Mouse (Mus musculus) limb, embryonic 14.5 days (tissue): ENCODE results near the gene Hist2h2bb. TPM values are rescaled to one million over a fixed set of nuclear protein-coding genes. Genes with fewer than 3 reads are reported as not detected.
"Not testable (repeated sequence)": the region's sequence is repeated elsewhere in the genome, so short reads cannot be mapped to it uniquely, and the experiment has no call there.

Source experiments
- ATAC-seq: fragments of 200-750 bp; cut with Nextera tagmentation; 2 replicates; pipeline ENCODE4 v1.8.0; 2017; ENCODE audit warnings: low read depth, moderate number of reproducible peaks, moderate TSS enrichment; ENCODE audit not compliant: low FRiP score
- DNase-seq: peaks from one replicate; pipeline ENCODE4 v3.0.0-alpha.2; 2015; ENCODE audit warnings: low spot score
- H3K27ac ChIP-seq: fragments of 300-500 bp; sonication (generic); replicated peaks from 2 replicates; pipeline ENCODE4 v1.5.1; 2014; ENCODE audit warnings: low read depth, mild to moderate bottlenecking, low read length, moderate library complexity, mixed read lengths
- H3K27me3 ChIP-seq: fragments of 300-500 bp; sonication (generic); 2 replicates; pipeline ENCODE4 v1.6.1; 2014; ENCODE audit warnings: low read length, mixed read lengths; ENCODE audit not compliant: control insufficient read depth, insufficient read depth
- H3K36me3 ChIP-seq: fragments of 300-500 bp; sonication (generic); 2 replicates; pipeline ENCODE4 v1.6.1; 2014; ENCODE audit warnings: mild to moderate bottlenecking, low read length, moderate library complexity, mixed read lengths; ENCODE audit not compliant: control insufficient read depth, insufficient read depth
- H3K4me1 ChIP-seq: fragments of 300-500 bp; sonication (generic); 2 replicates; pipeline ENCODE4 v1.6.1; 2014; ENCODE audit warnings: antibody characterized with exemption, low read length, mixed read lengths; ENCODE audit not compliant: control insufficient read depth, insufficient read depth
- H3K4me2 ChIP-seq: fragments of 300-500 bp; sonication (generic); replicated peaks from 2 replicates; pipeline ENCODE4 v1.6.1; 2014; ENCODE audit warnings: low read depth, mild to moderate bottlenecking, low read length, moderate library complexity; ENCODE audit not compliant: severe bottlenecking
- H3K4me3 ChIP-seq: fragments of 300-500 bp; sonication (generic); replicated peaks from 2 replicates; pipeline ENCODE4 v1.5.1; 2014; ENCODE audit warnings: low read length
- H3K9ac ChIP-seq: fragments of 300-500 bp; sonication (generic); 2 replicates; pipeline ENCODE4 v1.6.1; 2014; ENCODE audit warnings: mild to moderate bottlenecking, low read depth, low read length, moderate library complexity; ENCODE audit not compliant: severe bottlenecking
- H3K9me3 ChIP-seq: fragments of 300-500 bp; sonication (generic); 2 replicates; pipeline ENCODE4 v1.6.1; 2016; ENCODE audit warnings: low read length; ENCODE audit not compliant: control insufficient read depth
- POLR2A ChIP-seq: fragments of 200-500 bp; IDR thresholded peaks from 2 replicates; pipeline ENCODE4 v1.8.0; 2012; ENCODE audit warnings: inconsistent platforms, mild to moderate bottlenecking, moderate library complexity, borderline replicate concordance; ENCODE audit not compliant: insufficient read depth, insufficient read length; ENCODE audit errors: extremely low read depth
- WGBS: fragments of 180-500 bp; shearing (Covaris S2); extraction: QIAGEN DNeasy Blood & Tissue Kit; methylation state at CpG from one replicate; pipeline ENCODE4 v1.1.7; 2014; 5-methylcytosine and 5-hydroxymethylcytosine counted together
- polyA plus RNA-seq, 2 experiments: library from polyadenylated mRNA; depleted of rRNA in 1 of 2; stranded (reverse) in 1 of 2; unstranded in 1 of 2; fragments of >200 nt; fragmentation: Nextera tagmentation in 1 of 2; extraction: Ambion mirVana in 1 of 2; gene quantifications; 2 replicates each; pipeline versions ENCODE4 v1.2.1 to v1.2.3; 2012 to 2014

The Hist2h2bb gene
- polyA plus RNA-seq, 2 experiments, result 14.3 to 16.1 TPM

GRCm38 (mm10) chr3:96237335-96237903 lies 32.1 kb upstream of the Hist2h2bb start:
- no peak for ATAC-seq
- WGBS, result 19% methylated on average over 7 of the region's 7 CpGs

GRCm38 (mm10) chr3:96237904-96238511 lies 31.5 kb upstream of the Hist2h2bb start:
- Histone ChIP-seq H3K4me3 (peak overlapping the region; percentile 41), H3K9me3 (no peaks in the 10 kb centered on the region), H3K4me1 (peaks cover 10% of the 10 kb centered on the region; the same call in 1 of the 2 replicates), H3K36me3 (no peaks in the 10 kb centered on the region), H3K4me2 (peak overlapping the region; percentile 52), H3K9ac (peak overlapping the region; percentile 66), H3K27me3 (no peaks in the 10 kb centered on the region), H3K27ac (peak overlapping the region; percentile 68)
- TF ChIP-seq POLR2A, result peak; percentile 45; the same call in 1 of the 2 replicates
- DNase-seq (peak; percentile 32), ATAC-seq (no peak)
- under 1% methylated on average over 12 of the region's 12 CpGs for WGBS

More at GRCm38 (mm10) chr3:96237335-96237903, 32.1 kb upstream of the Hist2h2bb start:
- Histone ChIP-seq H3K4me1 (peaks cover 7% of the 10 kb centered on the region; the same call in 1 of the 2 replicates), H3K4me3 (peak overlapping the region; percentile 41), H3K9me3 (no peaks in the 10 kb centered on the region), H3K4me2 (peak overlapping the region; percentile 52), H3K27me3 (no peaks in the 10 kb centered on the region), H3K27ac (peak overlapping the region; percentile 68), H3K9ac (peak overlapping the region; percentile 66), H3K36me3 (no peaks in the 10 kb centered on the region)
- TF ChIP-seq POLR2A, result 0 out of 2 replicates have a peak, but pooled peaks have one; percentile 39
- DNase-seq, result no peak

- H3K4me3 ChIP-seq, result peak within 1 kb of the TSS; percentile 41
- WGBS, result 0% methylated on average over 9 of the region's 68 CpGs
Measured at GRCm38 (mm10) chr3:96238954-96239793, 30.4 kb upstream of the Hist2h2bb start, which contains the start of gene Hist2h3c2. Gene Hist2h3c2 (minus strand): TSS chr3:96239127.

GRCm38 (mm10) chr3:96239949-96240798 lies 29.4 kb upstream of the Hist2h2bb start, which contains the start of gene Hist2h2aa2:
Gene Hist2h2aa2 (minus strand): TSS chr3:96240276.
- Histone ChIP-seq H3K9ac (peak within 1 kb of the TSS; percentile 42), H3K4me1 (peaks cover 19% of the 10 kb centered on the region), H3K4me3 (peak within 1 kb of the TSS; percentile 28), H3K27ac (peak within 1 kb of the TSS; percentile 80), H3K4me2 (peak within 1 kb of the TSS; percentile 40)
- WGBS, result 14% methylated on average over 9 of the region's 85 CpGs
- H3K27me3 ChIP-seq, H3K9me3 ChIP-seq, H3K36me3 ChIP-seq: not testable (repeated sequence)
- ATAC-seq (peak; percentile 84), DNase-seq (peak; percentile 40)

More at GRCm38 (mm10) chr3:96238954-96239793, 30.4 kb upstream of the Hist2h2bb start, which contains the start of gene Hist2h3c2:
- peak within 1 kb of the TSS; percentile 52 for H3K4me2 ChIP-seq
- not testable (repeated sequence) for H3K36me3 ChIP-seq, DNase-seq, H3K27me3 ChIP-seq, H3K9me3 ChIP-seq
- ATAC-seq, result peak; percentile 86
- peak within 1 kb of the TSS; percentile 66 for H3K9ac ChIP-seq
- peaks cover 15% of the 10 kb centered on the region for H3K4me1 ChIP-seq
- H3K27ac ChIP-seq, result peak within 1 kb of the TSS; percentile 68
